Mouse (Mus musculus) forebrain, postnatal 0 days (tissue): ENCODE measurements around the gene Ern1. TPM values are rescaled to one million over a fixed set of nuclear protein-coding genes. Genes with fewer than 3 reads are reported as not detected.
A peak's percentile ranks its signal among the peaks of the same experiment; 100 is the strongest.

Experiments
- ATAC-seq: fragments of 200-750 bp; cut with Nextera tagmentation; 2 replicates; pipeline ENCODE4 v1.8.0; 2017; ENCODE audit warnings: mild to moderate bottlenecking, moderate library complexity
- DNase-seq: peaks from one replicate; pipeline ENCODE4 v3.0.0-alpha.2; 2015
- H3K27ac ChIP-seq: fragments of 300-500 bp; sonication (generic); 2 replicates; pipeline ENCODE4 v1.5.1; 2014; ENCODE audit warnings: low read depth, mild to moderate bottlenecking, antibody characterized with exemption, low read length, moderate library complexity, mixed read lengths
- H3K27me3 ChIP-seq: fragments of 300-500 bp; sonication (generic); 2 replicates; pipeline ENCODE4 v1.6.1; 2014; ENCODE audit warnings: mild to moderate bottlenecking, low read length, mixed read lengths; ENCODE audit not compliant: insufficient read depth
- H3K36me3 ChIP-seq: fragments of 300-500 bp; sonication (generic); 2 replicates; pipeline ENCODE4 v1.6.1; 2014; ENCODE audit warnings: mild to moderate bottlenecking, moderate library complexity; ENCODE audit not compliant: insufficient read depth
- H3K4me1 ChIP-seq: fragments of 300-500 bp; sonication (generic); 2 replicates; pipeline ENCODE4 v1.6.1; 2014; ENCODE audit warnings: antibody characterized with exemption; ENCODE audit not compliant: insufficient read depth
- H3K4me2 ChIP-seq: fragments of 300-500 bp; sonication (generic); 2 replicates; pipeline ENCODE4 v1.6.1; 2014; ENCODE audit warnings: low read depth, mild to moderate bottlenecking, moderate library complexity
- H3K4me3 ChIP-seq: fragments of 300-500 bp; sonication (generic); 2 replicates; pipeline ENCODE4 v1.5.1; 2014; ENCODE audit warnings: low read depth, low read length, mixed read lengths
- H3K9ac ChIP-seq: fragments of 300-500 bp; sonication (generic); 2 replicates; pipeline ENCODE4 v1.6.1; 2014; ENCODE audit warnings: mild to moderate bottlenecking
- H3K9me3 ChIP-seq: fragments of 300-500 bp; sonication (generic); 2 replicates; pipeline ENCODE4 v1.6.1; 2016; ENCODE audit warnings: low read length
- CTCF ChIP-seq: sonication (generic); IDR thresholded peaks from 2 replicates; pipeline ENCODE4 v1.5.1; 2016; ENCODE audit warnings: antibody characterized with exemption, control low read depth, low read depth
- WGBS: fragments of 180-500 bp; shearing (Covaris S2); extraction: QIAGEN DNeasy Blood & Tissue Kit; methylation state at CpG from one replicate; pipeline ENCODE4 v1.1.7; 2014; 5-methylcytosine and 5-hydroxymethylcytosine counted together
- polyA plus RNA-seq: library from polyadenylated mRNA; unstranded; fragments of >200 nt; fragmentation: Nextera tagmentation; extraction: Ambion mirVana; gene quantifications from 2 replicates; pipeline ENCODE4 v1.2.1, GENCODE M21; 2015
- total RNA-seq: library from RNA; depleted of rRNA; stranded (reverse); fragments of >200 nt; gene quantifications from 2 replicates; pipeline ENCODE4 v1.2.3, GENCODE M21; 2014; rRNA removed

The Ern1 gene
- total RNA-seq: 4.9 and 8.4 TPM in 2 replicates
- 0.65 and 1.7 TPM in 2 replicates for polyA plus RNA-seq

GRCm38 (mm10) chr11:106487733-106488115, at the start of gene Ern1:
TSS of gene Ern1 (minus strand) at chr11:106487852.
- WGBS: 2% methylated on average over 23 of the region's 28 CpGs
- ATAC-seq: peak; percentile 98
- TF ChIP-seq CTCF: no peak
- H3K4me3 ChIP-seq: peak within 1 kb of the TSS; percentile 94
- 0 out of 2 replicates have a peak within 1 kb of the TSS, but pooled peaks have one; percentile 57 for H3K27ac ChIP-seq
- H3K4me2 ChIP-seq: peak within 1 kb of the TSS; percentile 86
- H3K27me3 ChIP-seq: no peaks in the 10 kb centered on the region
- peaks cover 7% of the 10 kb centered on the region; the same call in 1 of the 2 replicates for H3K4me1 ChIP-seq
- no peaks in the 10 kb centered on the region for H3K36me3 ChIP-seq
- peak; percentile 90 for DNase-seq
- no peaks in the 10 kb centered on the region for H3K9me3 ChIP-seq
- H3K9ac ChIP-seq: peak within 1 kb of the TSS; percentile 76

- ATAC-seq (peak; percentile 63), DNase-seq (peak; percentile 20)
- 52% methylated on average over 11 of the region's 11 CpGs for WGBS
- Histone ChIP-seq H3K4me3 (no peak overlapping the region), H3K27me3 (no peaks in the 10 kb centered on the region), H3K9me3 (no peaks in the 10 kb centered on the region), H3K36me3 (peaks cover 8% of the 10 kb centered on the region; the same call in 1 of the 2 replicates), H3K9ac (no peak overlapping the region), H3K4me2 (no peak overlapping the region), H3K4me1 (no peaks in the 10 kb centered on the region), H3K27ac (peak overlapping the region; percentile 42)
- TF ChIP-seq CTCF: no peak
Observed at GRCm38 (mm10) chr11:106536253-106536912, 48.7 kb upstream of the Ern1 start.

- ATAC-seq: no peak
- no peak for TF ChIP-seq CTCF
- Histone ChIP-seq H3K4me2 (no peak overlapping the region), H3K9ac (no peak overlapping the region), H3K27ac (no peak overlapping the region; the same call in 1 of the 2 replicates), H3K27me3 (no peaks in the 10 kb centered on the region), H3K9me3 (no peaks in the 10 kb centered on the region), H3K4me3 (no peak overlapping the region), H3K4me1 (no peaks in the 10 kb centered on the region), H3K36me3 (peaks cover 9% of the 10 kb centered on the region; the same call in 1 of the 2 replicates)
- 84% methylated on average over 9 of the region's 9 CpGs for WGBS
- DNase-seq: no peak
Observed at GRCm38 (mm10) chr11:106535660-106536252, 48.1 kb upstream of the Ern1 start.

- WGBS: 84% methylated on average over 9 of the region's 9 CpGs
- Histone ChIP-seq H3K27ac (no peak overlapping the region), H3K9me3 (no peaks in the 10 kb centered on the region), H3K36me3 (peaks cover 9% of the 10 kb centered on the region; the same call in 1 of the 2 replicates), H3K27me3 (no peaks in the 10 kb centered on the region), H3K4me3 (no peak overlapping the region), H3K4me1 (no peaks in the 10 kb centered on the region), H3K9ac (no peak overlapping the region), H3K4me2 (no peak overlapping the region)
- DNase-seq: no peak
- no peak for TF ChIP-seq CTCF
- ATAC-seq: no peak
Observed at GRCm38 (mm10) chr11:106532248-106532790, 44.7 kb upstream of the Ern1 start.

- Histone ChIP-seq H3K36me3 (peaks cover 9% of the 10 kb centered on the region; the same call in 1 of the 2 replicates), H3K27me3 (no peaks in the 10 kb centered on the region), H3K4me2 (no peak overlapping the region), H3K4me3 (no peak overlapping the region), H3K9ac (no peak overlapping the region), H3K9me3 (no peaks in the 10 kb centered on the region), H3K27ac (no peak overlapping the region), H3K4me1 (no peaks in the 10 kb centered on the region)
- no peak for TF ChIP-seq CTCF
- no peak for DNase-seq
- 77% methylated on average over 5 of the region's 5 CpGs for WGBS
- ATAC-seq: no peak
Observed at GRCm38 (mm10) chr11:106529786-106530185, 42.1 kb upstream of the Ern1 start.

- no peak for DNase-seq
- WGBS: 63% methylated on average over 4 of the region's 4 CpGs
- H3K27ac ChIP-seq: no peak overlapping the region
- no peaks in the 10 kb centered on the region for H3K9me3 ChIP-seq
- no peak overlapping the region for H3K4me3 ChIP-seq
- H3K9ac ChIP-seq: no peak overlapping the region
- no peak for ATAC-seq
- TF ChIP-seq CTCF: no peak
- peaks cover 9% of the 10 kb centered on the region; the same call in 1 of the 2 replicates for H3K36me3 ChIP-seq
- H3K4me2 ChIP-seq: no peak overlapping the region
- H3K4me1 ChIP-seq: no peaks in the 10 kb centered on the region
- no peaks in the 10 kb centered on the region for H3K27me3 ChIP-seq
Observed at GRCm38 (mm10) chr11:106529113-106529512, 41.5 kb upstream of the Ern1 start.

GRCm38 (mm10) chr11:106527926-106528325, 40.3 kb upstream of the Ern1 start:
- H3K27me3 ChIP-seq: no peaks in the 10 kb centered on the region
- no peak overlapping the region for H3K4me2 ChIP-seq
- H3K4me3 ChIP-seq: no peak overlapping the region
- H3K9me3 ChIP-seq: no peaks in the 10 kb centered on the region
- DNase-seq (no peak), ATAC-seq (no peak)
- no peaks in the 10 kb centered on the region for H3K4me1 ChIP-seq
- H3K36me3 ChIP-seq: peaks cover 9% of the 10 kb centered on the region; the same call in 1 of the 2 replicates
- TF ChIP-seq CTCF: no peak
- H3K9ac ChIP-seq: no peak overlapping the region
- 7% methylated on average over 1 of the region's 1 CpGs for WGBS
- H3K27ac ChIP-seq: no peak overlapping the region
